Mouse (Mus musculus) large intestine, adult 2 months (tissue): ENCODE results near the gene Gm2004. TPM values are rescaled to one million over a fixed set of nuclear protein-coding genes. Genes with fewer than 3 reads are reported as not detected.
"Not testable (repeated sequence)": the region's sequence is repeated elsewhere in the genome, so short reads cannot be mapped to it uniquely, and the experiment has no call there.

ENCODE experiments used
- DNase-seq: peaks from one replicate; pipeline ENCODE4 v3.0.0-alpha.2; 2012; ENCODE audit warnings: low read depth, low spot score
- WGBS: fragments of 180-500 bp; shearing (Covaris S2); methylation state at CpG from one replicate; pipeline ENCODE4 v1.1.7; 2018; 5-methylcytosine and 5-hydroxymethylcytosine counted together
- polyA plus RNA-seq: library from polyadenylated mRNA; depleted of rRNA; stranded (reverse); fragments of >200 nt; gene quantifications from 2 replicates; pipeline ENCODE4 v1.2.3, GENCODE M21; 2012; rRNA removed

Gene Gm2004
- polyA plus RNA-seq = 0.06 TPM in 1 of 2 replicates, not detected in the other

DNA sequence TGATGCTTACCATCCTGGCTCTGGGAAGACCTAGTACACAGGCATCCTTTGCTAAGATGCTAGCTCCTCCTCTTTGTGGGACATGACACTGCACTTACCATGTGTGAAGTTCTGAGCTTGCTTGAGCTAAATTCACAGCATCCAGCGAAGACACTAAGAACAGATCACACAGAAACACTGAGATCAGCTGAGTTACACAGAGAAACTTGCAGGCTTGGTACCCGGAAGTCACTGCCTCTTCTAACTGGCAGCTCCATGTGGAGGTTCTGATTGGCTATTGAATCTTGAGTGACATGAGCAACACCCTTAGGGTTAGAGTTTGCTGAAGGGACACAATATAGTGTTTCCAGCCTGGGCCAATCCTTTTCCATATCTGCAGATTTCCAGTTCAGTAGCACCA is at the start of gene Gm2004:
Gene Gm2004 (minus strand): TSS at position 101 of the 400 bp plus-strand sequence.
- WGBS = no CpG with 5 or more reads among the region's 2 CpGs
- DNase-seq = not testable (repeated sequence)

Other genes with a start within 250 kb of the Gm2004 start
- 0.19 and 0.49 TPM in 2 replicates for gene Zfp966, start 218.7 kb downstream of the Gm2004 start, polyA plus RNA-seq
- 0.41 TPM in 1 of 2 replicates, not detected in the other for gene Gm2026, start 184.5 kb downstream of the Gm2004 start, polyA plus RNA-seq
- 0.36 TPM in 1 of 2 replicates, not detected in the other for gene 2210418O10Rik, start 76.7 kb upstream of the Gm2004 start, polyA plus RNA-seq
- not detected in 2 replicates for gene Gm11009, start 169.7 kb upstream of the Gm2004 start, polyA plus RNA-seq